Mouse (Mus musculus) heart, adult 11 months (tissue): Measurements from ENCODE around the gene Id3.
A peak's percentile ranks its signal among the peaks of the same experiment; 100 is the strongest.
"Not testable (repeated sequence)": the region's sequence is repeated elsewhere in the genome, so short reads cannot be mapped to it uniquely, and the experiment has no call there.

Source experiments
- DNase-seq: peaks from one replicate; pipeline ENCODE4 v3.0.0; 2022

Gene Id3

DNA sequence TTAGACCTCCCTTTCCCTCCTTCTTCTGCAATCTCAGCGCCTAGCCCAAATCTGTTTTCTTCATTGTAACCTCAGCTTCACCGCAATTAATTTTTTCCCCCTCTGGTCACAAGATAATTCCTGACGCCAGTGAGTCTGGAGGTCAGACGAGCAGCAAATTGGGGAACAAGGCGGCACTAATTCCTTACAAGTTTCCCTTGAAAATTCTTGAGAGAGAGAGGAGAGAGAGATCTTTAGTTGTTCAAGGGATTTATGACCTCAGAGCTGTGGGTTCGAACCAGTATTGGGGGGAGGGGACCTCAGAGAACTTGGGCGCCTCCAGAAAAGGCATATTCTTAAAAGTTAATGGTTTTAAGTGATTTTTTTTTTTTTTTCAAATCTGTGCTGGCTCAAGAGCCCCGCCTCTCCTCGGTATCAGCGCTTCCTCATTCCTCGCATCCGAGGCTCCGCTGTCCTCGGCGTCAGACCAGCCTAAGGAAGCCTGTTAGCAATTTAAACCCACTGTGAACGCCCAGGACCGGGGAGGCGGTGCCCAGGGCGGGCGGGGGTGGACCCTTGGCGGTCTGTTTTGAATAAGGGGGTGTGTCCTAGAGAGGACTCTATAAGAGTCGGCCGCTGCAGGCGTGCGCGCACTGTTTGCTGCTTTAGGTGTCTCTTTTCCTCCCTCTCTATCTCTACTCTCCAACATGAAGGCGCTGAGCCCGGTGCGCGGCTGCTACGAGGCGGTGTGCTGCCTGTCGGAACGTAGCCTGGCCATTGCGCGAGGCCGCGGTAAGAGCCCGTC is at the start of gene Id3:
Gene Id3 (plus strand): TSS at position 305 of the 784 bp plus-strand sequence.
- peak; percentile 100 for DNase-seq

DNA sequence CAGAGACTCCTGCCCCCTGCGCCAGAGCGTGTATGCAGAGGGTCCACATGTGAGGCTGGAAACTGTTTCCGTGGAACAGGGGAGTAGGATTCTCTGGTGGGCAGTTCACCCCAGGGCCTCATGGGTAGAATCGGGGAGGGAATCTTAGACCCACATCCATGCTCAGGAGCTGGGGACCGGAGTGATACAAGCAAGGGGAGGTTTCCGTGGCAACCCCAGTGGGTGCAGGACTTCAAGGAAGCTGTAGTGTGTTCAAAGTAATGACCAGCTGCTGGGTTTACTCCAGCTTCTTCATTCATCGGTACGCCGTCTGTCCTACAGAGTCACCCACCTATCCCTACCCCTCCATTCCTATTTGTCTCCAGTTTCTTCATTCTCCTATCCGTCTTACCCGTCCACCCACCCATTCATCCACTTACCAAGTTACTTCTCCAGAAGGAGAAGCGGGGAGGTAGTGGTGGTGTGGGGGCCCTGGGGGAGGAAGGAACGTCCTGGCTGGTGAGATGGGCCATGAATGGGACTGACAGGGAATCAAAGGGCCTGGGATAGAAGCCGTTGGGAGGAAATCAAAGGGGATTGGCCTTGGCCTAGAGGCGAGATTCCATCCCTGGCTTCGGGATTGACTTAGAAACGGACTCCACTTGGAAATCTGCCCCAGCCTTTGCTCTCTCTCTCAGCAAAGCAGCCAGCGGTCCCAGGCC is 48.6 kb upstream of the Id3 start:
- DNase-seq, result no peak

DNA sequence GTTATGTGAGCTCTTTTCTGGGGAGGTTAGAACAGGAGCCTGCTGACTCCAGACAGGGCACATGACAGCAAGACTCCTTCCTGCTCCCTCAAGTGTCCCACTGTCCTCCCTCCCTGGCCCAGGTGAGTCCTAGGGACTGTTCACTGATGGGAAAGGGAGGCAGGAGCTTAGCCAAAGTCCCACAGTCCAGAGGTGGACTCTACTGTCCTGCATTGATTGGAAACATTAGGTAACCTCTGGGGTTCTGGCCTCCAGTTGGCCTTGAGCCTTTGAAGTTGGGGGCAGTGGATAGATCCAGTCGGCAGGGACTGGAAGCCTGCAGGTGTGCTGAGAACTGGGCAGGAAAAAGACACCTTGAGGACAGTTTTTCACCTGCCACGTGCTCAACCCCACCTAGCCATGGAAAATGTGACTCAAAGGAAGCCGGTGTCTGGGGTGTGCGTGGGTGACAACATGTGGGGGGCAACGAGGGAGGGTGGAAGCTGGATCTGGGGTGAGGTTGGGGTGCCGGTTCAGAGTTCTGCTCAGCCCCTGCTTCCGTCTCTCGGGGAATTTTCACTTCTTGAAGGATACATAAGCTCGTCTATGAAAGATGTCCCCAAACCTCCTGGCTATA is 47.7 kb upstream of the Id3 start:
- no peak for DNase-seq

DNA sequence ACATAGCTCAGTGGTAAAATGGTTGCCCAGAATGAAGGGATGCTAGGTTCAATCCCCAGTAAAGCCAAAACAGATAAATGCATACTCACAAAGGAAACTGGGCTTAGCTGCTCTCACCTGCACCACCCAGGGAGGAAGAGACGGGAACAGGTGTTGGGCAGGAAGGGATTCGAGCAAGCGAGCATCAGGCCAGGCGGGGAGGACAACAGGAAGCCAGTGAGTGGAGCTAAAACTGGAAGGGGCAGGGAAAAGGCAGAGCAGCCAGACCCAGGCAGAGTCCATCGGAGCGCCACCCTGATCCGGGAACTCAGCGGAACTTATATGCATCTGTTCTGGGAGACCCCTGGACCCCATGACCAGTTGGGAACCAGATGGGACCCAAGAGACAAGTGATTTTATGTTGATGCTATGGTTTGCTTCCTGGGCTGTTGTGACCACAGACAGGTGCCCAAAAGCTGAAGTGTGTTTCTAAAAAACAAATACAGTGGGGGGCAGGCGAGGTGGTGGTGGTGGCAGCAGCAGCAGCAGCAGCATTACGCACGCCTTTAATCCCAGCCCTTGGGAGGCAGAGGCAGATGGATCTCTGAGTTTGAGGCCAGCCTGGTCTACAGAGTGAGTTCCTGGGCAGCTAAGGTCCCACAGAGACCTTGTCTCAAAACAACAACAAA is 46.7 kb upstream of the Id3 start:
- DNase-seq, result no peak

DNA sequence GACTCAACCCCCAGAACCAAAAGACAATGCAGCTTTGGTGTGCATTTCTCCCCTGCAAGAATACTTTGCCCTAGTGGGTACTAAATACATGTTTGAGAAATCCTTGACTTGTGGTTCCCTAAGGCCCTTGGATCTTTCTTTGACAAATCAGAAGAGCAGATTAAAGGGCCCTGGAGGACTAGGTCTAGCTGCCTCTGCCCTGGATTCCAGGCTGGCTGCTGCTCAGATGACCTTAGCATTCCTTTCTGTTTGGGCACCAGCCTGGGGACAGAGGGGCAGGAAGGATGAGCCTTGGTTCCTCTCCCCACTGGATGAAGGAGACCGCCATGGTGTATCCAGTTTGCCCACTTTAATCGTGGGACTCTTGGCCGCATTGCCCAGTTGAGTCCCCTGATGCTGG is 44.9 kb upstream of the Id3 start:
- DNase-seq, result no peak

DNA sequence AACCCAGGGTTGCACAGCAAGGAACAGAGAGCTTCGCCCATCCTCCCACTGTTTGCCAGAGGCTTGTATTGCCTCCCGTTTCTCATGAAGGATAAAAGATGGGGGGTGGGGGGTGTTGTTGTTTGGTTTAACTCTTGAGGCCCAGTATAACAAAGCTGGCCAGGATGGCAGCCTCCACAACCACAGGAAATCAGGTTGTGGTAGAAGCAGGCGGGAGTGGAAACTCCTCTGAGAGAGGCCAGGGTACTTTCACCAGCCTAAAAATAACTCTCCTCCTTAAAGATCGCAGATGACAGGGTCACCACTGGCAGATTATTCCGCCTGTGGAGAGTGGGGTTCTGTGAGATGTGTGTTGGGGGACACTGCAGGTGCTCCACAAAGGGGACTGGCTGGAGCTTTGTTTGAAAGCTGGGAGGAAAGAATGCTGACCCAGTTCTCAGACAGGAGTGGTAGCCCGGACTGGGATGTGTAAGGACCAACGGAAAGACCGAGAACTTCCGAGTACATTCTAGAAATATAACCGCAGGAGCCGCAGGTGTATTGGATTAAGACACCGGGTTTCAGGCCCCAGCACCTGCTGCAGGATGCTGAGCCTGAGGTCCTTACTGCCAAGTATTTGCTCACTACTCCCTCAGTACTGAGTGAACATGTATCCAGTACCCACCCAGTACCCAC is 42.8 kb upstream of the Id3 start:
- DNase-seq, result no peak

DNA sequence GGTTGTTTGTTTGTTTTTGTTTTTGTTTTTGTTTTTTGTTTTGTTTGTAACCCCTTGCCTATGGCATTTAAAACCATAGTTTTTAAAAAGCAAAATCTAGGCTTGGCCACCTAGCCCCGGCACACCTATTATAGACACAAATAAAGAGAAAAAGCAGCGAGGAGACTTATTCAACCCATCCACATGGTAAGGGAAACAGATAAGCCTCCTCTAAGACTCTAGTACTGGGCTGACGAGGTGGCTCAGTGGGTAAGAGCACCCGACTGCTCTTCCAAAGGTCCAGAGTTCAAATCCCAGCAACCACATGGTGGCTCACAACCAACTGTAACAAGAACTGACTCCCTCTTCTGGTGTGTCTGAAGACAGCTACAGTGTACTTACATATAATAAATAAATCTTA is 41.5 kb upstream of the Id3 start:
- DNase-seq, result not testable (repeated sequence)

DNA sequence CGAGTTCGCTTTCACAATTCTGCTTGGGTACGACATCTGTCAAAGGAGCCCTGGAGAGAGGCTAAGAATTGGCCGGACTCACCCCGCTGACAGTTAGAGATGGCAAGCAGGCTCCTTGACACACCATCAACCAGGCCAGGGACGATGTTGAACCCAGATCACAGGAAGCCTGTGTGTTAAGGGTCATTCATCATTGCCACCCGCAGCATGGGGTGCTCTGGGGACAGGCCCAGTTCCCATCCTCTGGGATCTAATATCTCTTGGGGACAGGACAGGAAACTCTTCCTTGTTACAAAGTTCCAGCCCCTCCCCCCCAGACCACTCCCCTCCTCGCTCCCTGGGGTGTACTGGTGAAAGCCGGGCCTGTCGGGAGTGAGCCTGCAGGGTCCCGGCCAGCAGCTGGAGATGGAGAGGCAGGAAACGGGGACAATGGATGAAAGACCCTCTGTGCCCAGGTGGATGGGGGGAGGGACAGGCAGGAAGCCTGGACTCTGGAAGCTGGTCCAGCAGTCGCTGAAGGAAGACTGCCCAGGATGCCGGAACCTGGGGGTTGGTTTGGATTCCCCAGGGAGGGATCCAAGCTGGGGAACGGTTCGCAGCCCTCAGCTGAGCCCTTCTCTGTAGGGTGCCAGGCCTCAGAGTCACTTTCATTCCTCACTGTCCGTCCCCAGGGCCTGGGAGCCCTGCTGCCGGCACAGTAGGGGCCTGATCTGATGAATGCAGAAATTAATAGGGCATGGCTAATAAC is 38.5 kb upstream of the Id3 start:
- peak; percentile 98 for DNase-seq

DNA sequence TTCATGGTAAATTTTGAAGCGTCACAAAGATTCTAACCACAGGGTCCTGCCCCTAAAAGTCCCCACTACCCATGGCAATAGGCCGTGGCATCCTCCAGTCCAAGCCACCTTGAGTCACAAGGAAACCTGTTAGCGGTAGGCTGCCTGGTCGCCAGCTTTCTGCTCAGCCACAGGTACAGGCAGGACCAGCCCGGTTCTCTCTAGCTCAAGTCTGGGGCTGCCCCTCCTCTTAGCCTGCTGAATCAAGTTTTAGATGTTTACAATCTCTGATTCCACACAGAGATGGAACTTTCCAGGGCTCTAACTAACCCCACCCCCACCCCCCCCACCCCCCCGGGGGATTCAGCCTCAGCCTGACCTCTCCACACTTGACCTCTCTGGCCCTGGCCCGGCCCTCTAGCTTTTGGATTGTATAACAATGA is 36.4 kb upstream of the Id3 start:
- no peak for DNase-seq

DNA sequence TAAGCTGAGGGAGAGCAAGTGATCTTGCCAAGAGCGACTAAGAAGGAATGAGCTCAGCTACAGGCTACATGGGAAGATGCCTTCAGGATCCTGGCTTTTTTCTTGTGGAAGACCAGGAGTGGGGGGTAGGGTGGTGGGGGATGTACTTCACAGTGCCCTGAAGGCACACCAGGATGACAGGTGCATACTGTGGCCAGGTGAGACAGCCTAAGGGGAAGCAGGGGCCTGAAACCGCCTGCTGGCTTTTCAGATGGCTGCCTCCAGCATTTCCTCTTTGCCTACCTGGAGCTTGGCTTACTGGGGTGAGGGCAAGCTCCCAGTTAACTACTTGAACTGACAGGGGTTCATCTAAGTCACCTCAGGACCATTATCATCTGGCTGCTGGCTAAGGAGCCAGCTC is 34.1 kb upstream of the Id3 start:
- DNase-seq, result no peak

DNA sequence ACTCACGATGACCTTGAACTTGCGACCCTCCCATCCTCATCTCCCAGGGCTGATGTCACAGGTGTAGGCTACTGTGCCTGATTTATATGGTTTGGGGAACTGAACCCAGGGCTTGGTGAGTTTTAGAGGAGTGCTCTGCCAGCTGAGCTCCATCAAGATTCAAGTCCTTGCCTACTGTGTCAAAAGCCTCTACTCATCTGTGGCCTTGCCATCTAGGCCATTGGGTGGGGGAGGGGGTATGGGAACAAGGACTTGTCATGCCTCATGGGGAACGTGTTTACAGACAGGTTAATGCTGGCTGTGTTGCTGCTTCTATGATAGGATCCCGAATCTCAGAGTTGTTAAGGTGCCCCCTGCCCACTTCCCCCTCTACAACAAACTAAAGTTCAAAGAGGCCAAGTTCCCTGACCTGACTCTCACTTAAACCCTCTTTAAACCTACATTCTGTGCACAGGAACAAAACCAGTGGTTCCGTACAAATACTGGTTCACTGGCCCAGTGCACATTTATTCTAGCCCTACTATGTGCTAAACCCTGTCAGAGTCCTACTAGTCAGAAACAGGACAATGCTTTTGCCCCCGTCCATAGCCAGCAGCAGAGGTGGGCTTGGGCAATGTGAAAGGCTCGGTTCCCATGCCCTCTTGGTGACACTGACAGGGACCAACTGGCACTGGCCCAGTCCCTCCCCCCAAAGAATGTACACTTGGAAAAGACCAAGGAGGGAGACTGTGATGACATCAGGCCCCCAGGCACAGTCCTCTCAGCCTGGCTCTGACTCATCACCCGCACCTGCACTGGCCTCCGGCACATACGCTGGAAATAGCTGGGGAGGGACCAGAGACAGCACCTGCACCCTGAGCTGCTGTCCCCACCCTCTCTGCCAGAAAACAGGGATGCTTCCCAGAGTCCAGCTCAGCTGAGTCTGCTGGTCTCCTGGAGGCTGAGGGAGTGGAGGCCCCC is 33.1 kb upstream of the Id3 start:
- DNase-seq, result no peak

DNA sequence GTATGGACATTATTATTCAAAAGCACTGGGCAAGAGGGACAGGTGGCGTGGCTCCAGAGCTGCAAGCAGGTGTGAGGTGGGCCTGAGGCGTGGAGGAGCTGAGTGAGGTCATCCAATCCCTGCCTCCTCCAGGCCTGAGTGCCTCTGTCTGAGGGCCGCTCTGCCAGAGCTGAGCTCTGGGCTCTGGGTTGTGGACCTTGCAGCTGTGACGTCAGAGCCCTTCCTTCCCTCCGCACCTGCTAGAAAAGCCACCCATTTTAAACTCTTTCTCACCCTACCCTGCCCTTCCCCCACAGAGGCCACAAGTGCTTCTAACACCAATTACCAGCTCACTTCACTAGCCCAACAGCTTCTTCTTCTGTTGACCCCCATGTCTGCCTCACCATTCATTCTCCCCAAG is 31.0 kb upstream of the Id3 start:
- DNase-seq, result no peak

DNA sequence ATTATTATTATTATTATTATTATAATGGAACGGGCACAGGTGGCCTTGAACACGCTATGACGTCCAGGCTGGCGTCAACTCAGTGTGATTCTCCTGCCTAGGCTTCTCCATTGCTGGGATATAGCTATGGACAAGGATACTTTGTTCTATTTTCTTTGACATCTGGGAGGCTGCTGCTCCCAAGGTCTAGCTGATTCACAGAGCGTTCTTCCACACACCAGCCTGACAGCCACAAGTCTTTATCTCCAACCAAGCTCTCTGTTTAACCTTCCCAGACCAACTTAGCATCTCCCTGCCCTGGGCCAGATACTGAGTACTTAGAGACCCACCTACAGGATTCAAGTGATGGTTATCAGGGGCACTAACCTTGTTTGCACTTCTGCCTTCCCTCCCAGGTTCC is 28.6 kb upstream of the Id3 start:
- DNase-seq, result no peak

DNA sequence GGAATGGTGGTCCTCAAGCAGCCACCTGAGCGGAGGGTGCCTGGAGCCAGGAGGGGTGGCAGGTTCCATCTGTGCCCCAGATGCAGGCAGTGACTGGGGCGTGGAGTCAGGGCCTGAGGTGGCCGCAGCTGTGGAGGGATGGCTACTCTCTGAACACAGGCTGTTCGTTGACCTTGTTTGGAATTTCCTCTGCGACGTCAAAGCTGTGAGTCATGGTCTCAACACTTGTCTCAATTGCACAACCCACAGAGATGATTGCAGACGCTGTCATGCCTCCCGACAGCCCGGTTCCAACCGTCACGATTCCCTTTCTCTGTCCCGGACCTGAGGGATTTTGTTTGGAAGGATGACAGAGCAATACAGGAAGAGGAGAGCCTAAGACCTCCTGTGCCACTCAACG is 26.3 kb upstream of the Id3 start:
- peak; percentile 98 for DNase-seq

DNA sequence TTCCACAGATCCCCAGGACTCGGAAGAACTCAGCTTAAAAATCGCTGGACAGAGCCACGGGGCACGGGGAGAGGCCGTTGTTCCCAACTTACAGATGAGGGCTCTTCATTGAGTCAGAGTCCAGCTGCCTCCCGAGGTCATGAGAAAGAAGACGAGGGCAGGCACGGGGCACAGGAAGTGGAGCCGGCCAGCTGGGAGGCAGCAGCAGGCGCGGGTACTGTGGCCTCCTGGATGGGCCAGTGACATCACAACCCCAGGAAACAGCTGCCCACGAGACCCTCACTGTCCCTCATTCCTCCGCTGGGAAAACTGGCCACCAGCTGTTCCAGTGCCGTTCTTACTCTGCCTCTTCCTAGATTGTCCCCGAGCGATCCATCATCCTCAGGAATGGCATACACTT is 23.3 kb upstream of the Id3 start:
- peak; percentile 96 for DNase-seq

DNA sequence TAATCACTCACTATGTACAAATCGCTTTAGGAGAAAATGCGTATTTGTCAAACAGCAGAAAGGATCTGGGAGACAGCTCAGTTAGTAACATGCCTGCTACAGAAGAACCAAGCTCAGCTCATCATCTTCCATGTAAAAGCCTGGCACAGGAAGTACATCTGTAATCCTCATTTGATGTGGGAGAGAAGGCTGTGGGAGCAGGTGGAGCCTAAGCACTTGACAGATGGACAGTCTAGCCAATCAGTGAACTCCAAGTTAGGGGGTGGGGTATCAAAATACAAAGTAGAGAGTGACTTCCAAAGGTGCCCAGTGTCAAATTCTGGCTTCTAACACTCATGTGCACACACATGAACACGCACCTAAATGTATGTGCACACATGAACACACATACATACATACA is 22.1 kb upstream of the Id3 start:
- DNase-seq, result no peak

DNA sequence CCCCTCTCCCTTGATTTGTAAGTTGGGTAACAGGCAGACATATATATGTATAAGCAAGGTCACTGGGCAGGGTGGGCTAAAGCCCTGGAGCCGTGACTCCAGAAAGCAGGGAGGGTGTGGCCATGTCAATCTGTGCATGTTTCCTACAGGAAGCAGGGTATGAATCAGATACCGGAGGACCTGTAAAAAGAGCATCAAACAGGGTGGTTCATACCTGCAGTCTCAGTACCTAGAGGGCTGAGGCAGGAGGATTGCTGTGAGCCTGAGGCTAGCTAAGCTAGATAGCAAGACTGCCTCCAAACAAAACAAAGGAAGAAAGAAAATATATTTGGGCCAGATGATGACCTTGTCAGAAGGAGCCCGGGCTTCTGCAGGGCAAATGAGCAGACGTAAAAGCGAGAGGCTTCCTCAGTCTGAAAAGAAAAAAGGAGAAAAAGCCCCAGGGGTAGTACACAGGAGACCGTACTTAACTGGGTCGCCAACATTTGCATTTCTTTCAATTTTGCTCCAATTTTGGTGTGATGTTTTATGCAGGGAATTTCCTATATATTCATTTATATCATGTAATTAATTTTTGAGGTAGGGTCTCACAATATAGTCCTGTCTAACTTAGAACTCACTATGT is 21.3 kb upstream of the Id3 start:
- DNase-seq, result no peak

DNA sequence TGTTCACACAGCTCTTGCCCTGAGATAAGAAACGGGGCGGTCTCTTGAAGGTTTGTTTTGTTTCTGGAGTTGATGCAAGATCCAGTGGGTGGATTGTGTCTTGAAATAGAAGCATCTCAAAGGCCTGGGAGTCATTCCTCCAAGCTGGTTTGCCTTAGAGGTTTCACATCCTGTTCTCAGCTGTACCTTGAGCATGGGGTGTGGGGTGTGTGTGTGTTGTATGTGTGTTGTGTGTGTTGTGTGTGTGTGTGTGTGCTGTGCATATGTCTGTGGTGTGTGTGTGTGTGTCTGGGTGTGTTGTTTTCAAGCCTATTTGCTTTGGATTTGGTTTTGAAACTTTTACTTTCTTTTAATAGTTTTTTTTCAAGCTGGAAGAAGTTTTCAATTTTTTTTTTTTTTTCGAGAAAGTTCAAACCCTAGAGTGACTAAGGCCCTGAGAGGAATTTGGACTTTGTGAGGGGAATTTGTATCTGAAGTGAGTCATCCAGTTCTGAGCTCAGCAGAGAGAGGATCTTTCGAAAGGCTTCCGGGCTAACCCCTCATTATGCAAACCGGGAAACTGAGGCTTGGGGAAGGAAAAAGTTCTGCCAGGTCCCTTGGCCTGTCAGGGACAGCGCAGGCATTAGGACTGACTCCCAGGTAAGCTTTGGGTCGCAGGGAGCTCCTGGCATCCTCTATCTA is 20.0 kb upstream of the Id3 start:
- peak; percentile 96 for DNase-seq

DNA sequence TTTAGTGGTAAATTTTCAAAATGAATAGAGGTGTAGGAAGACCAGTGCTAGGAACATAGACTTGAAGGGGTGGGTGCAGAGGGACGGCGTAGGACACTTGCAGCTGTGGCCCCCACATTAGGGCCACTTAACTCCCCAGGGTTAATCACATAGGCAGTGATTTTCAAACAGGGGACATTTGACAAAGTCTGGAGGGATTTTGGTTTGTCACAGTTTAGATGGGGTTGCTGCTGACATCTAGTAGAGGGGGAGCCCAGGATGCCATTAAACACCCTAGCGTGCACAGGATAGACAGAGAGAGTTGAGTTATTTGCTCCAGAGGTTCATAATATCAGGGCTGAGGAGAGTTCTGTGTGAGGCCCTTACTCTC is 19.5 kb upstream of the Id3 start:
- no peak for DNase-seq

DNA sequence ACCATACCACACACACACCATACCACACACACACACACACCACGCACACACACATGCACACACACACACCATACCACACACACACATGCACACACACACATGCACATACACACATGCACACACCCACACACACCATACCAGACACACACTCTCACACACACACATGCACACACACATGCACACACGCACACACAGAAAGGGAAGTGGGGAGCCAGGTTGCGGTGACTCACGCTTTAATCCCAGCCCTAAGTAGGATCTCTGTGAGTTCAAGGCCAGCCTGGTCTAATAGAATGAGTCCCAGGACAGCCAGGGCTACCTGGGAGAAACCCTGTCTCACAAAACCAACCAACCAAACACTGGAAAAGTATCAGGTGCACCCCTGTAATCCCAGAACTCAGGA is 18.7 kb upstream of the Id3 start:
- DNase-seq, result peak; percentile 90
